Mouse (Mus musculus) activated CD4-positive, CD25-positive, alpha-beta regulatory T cell (primary cell): Measurements from ENCODE around the gene Zgpat. TPM values are rescaled to one million over a fixed set of nuclear protein-coding genes. Genes with fewer than 3 reads are reported as not detected.

Source experiments
- polyA plus RNA-seq, 2 experiments: library from polyadenylated mRNA; unstranded; fragments of 100-300 nt; shearing (Covaris generic); gene quantifications; one replicate each; pipeline ENCODE4 v1.2.1; 2017

The Zgpat gene
- 10 to 100 TPM; 65.8 to 79.5 TPM for polyA plus RNA-seq

GRCm38 (mm10) chr2:181364860-181365596 is at the start of gene Zgpat, which contains the start of gene Arfrp1:
Gene Zgpat, plus strand, starts transcription at chr2:181364928.
Gene Arfrp1, minus strand, starts transcription at chr2:181365404.

GRCm38 (mm10) chr2:181319248-181320102 is 45.3 kb upstream of the Zgpat start, which contains the start of gene Rtel1:
Gene Rtel1, plus strand, starts transcription at chr2:181319739.

GRCm38 (mm10) chr2:181379778-181380177 is 15.1 kb downstream of the Zgpat start, which contains the start of gene Lime1:
Gene Lime1, plus strand, starts transcription at chr2:181380078.

Other genes starting within 250 kb of the Zgpat start
- gene Kcnq2, start 229.6 kb upstream of the Zgpat start, polyA plus RNA-seq: under 1 TPM; 0.07 to 0.31 TPM
- gene Eef1a2, start 207.9 kb upstream of the Zgpat start, polyA plus RNA-seq: not detected
- 100 to 1,000 TPM; 323 to 350 TPM for gene Ppdpf, start 177.7 kb upstream of the Zgpat start, polyA plus RNA-seq
- gene Ptk6, start 162.1 kb upstream of the Zgpat start, polyA plus RNA-seq: under 1 TPM in 1 of 2 experiments, not detected in 1; 0.15 TPM
- 1 to 10 TPM in 1 of 2 experiments, under 1 TPM in 1; 0.61 to 1.1 TPM for gene Srms, start 151.7 kb upstream of the Zgpat start, polyA plus RNA-seq
- gene Fndc11, start 144.9 kb upstream of the Zgpat start, polyA plus RNA-seq: under 1 TPM; 0.34 to 0.95 TPM
- 10 to 100 TPM; 13.5 to 25.3 TPM for gene Helz2, start 122.9 kb upstream of the Zgpat start, polyA plus RNA-seq
- gene Gmeb2, start 76.9 kb upstream of the Zgpat start, polyA plus RNA-seq: 10 to 100 TPM; 21.0 to 21.7 TPM
- gene Stmn3, start 50.4 kb upstream of the Zgpat start, polyA plus RNA-seq: not detected
- 10 to 100 TPM; 27.0 to 40.5 TPM for gene Rtel1, start 45.2 kb upstream of the Zgpat start, polyA plus RNA-seq
- gene Arfrp1, start 476 bp downstream of the Zgpat start, polyA plus RNA-seq: 100 to 1,000 TPM; 119 TPM
- gene Lime1, start 15.2 kb downstream of the Zgpat start, polyA plus RNA-seq: 100 to 1,000 TPM; 372 to 468 TPM
- gene Zbtb46, start 94.5 kb downstream of the Zgpat start, polyA plus RNA-seq: 1 to 10 TPM in 1 of 2 experiments, under 1 TPM in 1; 0.96 to 2.5 TPM
- not detected for gene Abhd16b, start 128.3 kb downstream of the Zgpat start, polyA plus RNA-seq
- gene Tpd52l2, start 132.2 kb downstream of the Zgpat start, polyA plus RNA-seq: 10 to 100 TPM; 79.5 to 90.4 TPM
- gene Dnajc5, start 155.6 kb downstream of the Zgpat start, polyA plus RNA-seq: 10 to 100 TPM; 76.2 to 92.8 TPM
- gene Uckl1, start 220.0 kb downstream of the Zgpat start, polyA plus RNA-seq: 100 to 1,000 TPM; 152 to 161 TPM
- 10 to 100 TPM; 65.7 to 76.5 TPM for gene Prpf6, start 226.9 kb downstream of the Zgpat start, polyA plus RNA-seq
- gene Zfp512b, start 227.9 kb downstream of the Zgpat start, polyA plus RNA-seq: 10 to 100 TPM; 23.0 to 42.6 TPM
- gene Samd10, start 234.3 kb downstream of the Zgpat start, polyA plus RNA-seq: 10 to 100 TPM; 34.7 to 35.0 TPM